Mouse (Mus musculus) liver, embryonic 12.5 days (tissue): ENCODE results near the gene Foxn3. TPM values are rescaled to one million over a fixed set of nuclear protein-coding genes. Genes with fewer than 3 reads are reported as not detected.

ENCODE experiments used
- ATAC-seq: fragments of 200-750 bp; cut with Nextera tagmentation; 2 replicates; pipeline ENCODE4 v1.8.0; 2017; ENCODE audit warnings: moderate number of reproducible peaks, mild to moderate bottlenecking, moderate library complexity
- H3K27ac ChIP-seq: fragments of 300-500 bp; sonication (generic); 2 replicates; pipeline ENCODE4 v1.5.1; 2016; ENCODE audit warnings: mild to moderate bottlenecking
- H3K27me3 ChIP-seq: fragments of 300-500 bp; sonication (generic); replicated peaks from 2 replicates; pipeline ENCODE4 v1.6.1; 2016; ENCODE audit warnings: mild to moderate bottlenecking, moderate library complexity
- H3K36me3 ChIP-seq: fragments of 300-500 bp; sonication (generic); 2 replicates; pipeline ENCODE4 v1.6.1; 2016; ENCODE audit warnings: mild to moderate bottlenecking, moderate library complexity
- H3K4me1 ChIP-seq: fragments of 300-500 bp; sonication (generic); 2 replicates; pipeline ENCODE4 v1.6.1; 2016
- H3K4me2 ChIP-seq: fragments of 300-500 bp; sonication (generic); 2 replicates; pipeline ENCODE4 v1.6.1; 2016; ENCODE audit warnings: mild to moderate bottlenecking, moderate library complexity
- H3K4me3 ChIP-seq: fragments of 300-500 bp; sonication (generic); 2 replicates; pipeline ENCODE4 v1.5.1; 2016; ENCODE audit warnings: mild to moderate bottlenecking, moderate library complexity
- H3K9ac ChIP-seq: fragments of 300-500 bp; sonication (generic); 2 replicates; pipeline ENCODE4 v1.6.1; 2016; ENCODE audit warnings: mild to moderate bottlenecking, moderate library complexity
- H3K9me3 ChIP-seq: fragments of 300-500 bp; sonication (generic); replicated peaks from 2 replicates; pipeline ENCODE4 v1.6.1; 2016; ENCODE audit warnings: mild to moderate bottlenecking, moderate library complexity
- WGBS: fragments of 180-500 bp; shearing (Covaris S2); methylation state at CpG from one replicate; pipeline ENCODE4 v1.1.7; 2016; ENCODE audit not compliant: insufficient replicate concordance; 5-methylcytosine and 5-hydroxymethylcytosine counted together
- polyA plus RNA-seq: library from polyadenylated mRNA; unstranded; fragments of >200 nt; fragmentation: Nextera tagmentation; extraction: Ambion mirVana; gene quantifications from 2 replicates; pipeline ENCODE4 v1.2.1, GENCODE M21; 2016

The Foxn3 gene
- polyA plus RNA-seq, 1 experiment from 2014 or later = 25.8 TPM

DNA sequence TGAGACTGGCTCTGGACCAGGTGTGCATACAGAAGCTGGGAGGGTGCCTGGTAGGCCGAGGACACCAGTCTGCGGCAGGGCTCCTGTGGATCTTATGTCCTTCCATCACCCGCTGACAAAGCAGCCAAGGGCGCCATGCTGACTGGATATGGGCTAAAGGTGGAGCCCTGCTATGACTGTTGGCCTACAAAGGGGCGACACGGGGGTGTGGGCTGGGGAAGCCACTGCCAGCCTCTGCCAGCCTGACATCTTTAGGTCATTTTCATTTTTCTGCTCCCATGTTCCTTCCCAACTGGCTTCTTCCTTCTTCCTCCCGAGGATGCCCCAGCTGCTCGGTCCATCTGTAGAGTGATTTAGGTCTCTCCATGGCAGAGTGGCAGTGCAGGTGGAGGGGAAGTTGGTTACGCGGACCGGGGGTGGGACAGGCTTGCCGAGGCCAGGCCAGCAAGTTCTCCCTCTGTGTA, 232.5 kb downstream of the Foxn3 start:
- no peaks in the 10 kb centered on the region for H3K36me3 ChIP-seq
- 65% methylated on average over 12 of the region's 12 CpGs for WGBS
- peak overlapping the region; percentile 19; the same call in 1 of the 2 replicates for H3K27ac ChIP-seq
- H3K4me3 ChIP-seq = no peak overlapping the region
- H3K9me3 ChIP-seq = no peaks in the 10 kb centered on the region
- 0 out of 2 replicates have a peak overlapping the region, but pooled peaks have one; percentile 15 for H3K9ac ChIP-seq
- H3K4me2 ChIP-seq = peak overlapping the region; percentile 55
- ATAC-seq = no peak
- H3K27me3 ChIP-seq = no peaks in the 10 kb centered on the region
- peaks cover 65% of the 10 kb centered on the region for H3K4me1 ChIP-seq

DNA sequence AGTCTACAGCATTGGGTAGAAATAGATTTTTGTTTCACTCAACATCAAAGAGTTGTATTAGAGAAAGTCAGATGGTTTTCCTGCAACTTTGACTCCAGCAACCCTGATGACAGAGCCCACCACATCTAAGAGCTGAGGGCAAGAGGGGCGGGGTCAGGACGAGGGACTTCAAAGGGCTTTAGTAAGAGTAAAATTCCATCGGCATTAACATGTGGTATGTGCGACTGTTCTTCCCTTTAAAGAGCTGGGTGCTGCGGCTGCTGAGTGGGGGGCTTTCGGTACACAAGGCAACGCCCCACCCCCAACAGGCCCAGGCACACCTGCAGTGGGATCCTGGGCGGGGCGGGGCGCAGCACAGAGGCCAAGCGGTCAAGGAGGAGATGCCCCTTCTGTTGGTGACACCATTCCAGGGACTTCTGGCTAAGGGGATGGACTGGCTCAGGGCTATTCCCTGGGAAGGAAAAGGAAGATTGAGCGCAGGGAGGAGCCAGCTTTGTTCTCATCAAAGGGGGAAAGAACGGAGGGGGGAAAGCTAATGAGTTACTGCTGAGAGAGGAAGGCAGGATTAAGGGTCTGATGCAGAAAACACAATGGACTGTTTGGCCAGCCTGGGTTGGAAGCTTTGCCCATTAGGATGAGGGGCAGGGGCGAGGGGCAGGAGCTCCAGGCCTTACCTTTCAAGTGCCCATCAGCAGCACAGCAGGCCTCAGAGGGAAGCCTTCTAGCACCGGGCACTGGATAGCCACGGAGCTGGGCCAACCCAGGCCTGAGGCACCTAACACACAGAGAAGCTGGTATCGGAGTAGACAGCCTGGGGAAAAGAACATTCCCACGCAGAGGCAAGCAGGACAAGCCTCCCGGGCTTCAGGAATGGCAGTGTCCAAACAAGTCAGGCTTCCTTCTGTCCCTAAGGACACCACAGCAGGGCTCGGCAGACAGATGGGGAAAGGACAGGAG, 233.8 kb downstream of the Foxn3 start:
- Histone ChIP-seq H3K4me2 (no peak overlapping the region), H3K4me1 (peaks cover 66% of the 10 kb centered on the region), H3K4me3 (no peak overlapping the region), H3K9me3 (no peaks in the 10 kb centered on the region), H3K36me3 (no peaks in the 10 kb centered on the region), H3K9ac (no peak overlapping the region), H3K27me3 (no peaks in the 10 kb centered on the region), H3K27ac (no peak overlapping the region)
- 65% methylated on average over 20 of the region's 20 CpGs for WGBS
- no peak for ATAC-seq

DNA sequence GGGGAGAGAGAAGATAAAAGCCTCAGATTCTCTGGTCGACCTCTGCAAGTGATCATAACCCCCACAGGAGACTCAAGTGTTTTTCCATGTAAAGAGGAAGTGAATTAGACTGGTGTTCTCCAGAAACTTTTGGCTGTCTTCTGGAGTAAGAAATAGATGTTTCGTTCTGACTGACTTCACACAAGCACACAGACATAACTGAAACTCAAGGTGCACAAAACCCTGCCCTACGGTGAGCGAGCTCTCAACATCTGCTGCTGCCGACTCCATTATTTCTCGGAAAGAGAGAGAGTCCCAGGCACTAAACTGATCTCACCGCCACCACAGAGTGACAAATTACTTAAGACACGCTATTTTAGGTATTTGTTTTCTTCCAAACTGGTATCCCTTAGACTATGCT, 237.2 kb downstream of the Foxn3 start:
- WGBS = 54% methylated on average over 8 of the region's 8 CpGs
- Histone ChIP-seq H3K9me3 (no peaks in the 10 kb centered on the region), H3K4me2 (no peak overlapping the region), H3K4me3 (no peak overlapping the region), H3K36me3 (no peaks in the 10 kb centered on the region), H3K9ac (no peak overlapping the region), H3K27me3 (no peaks in the 10 kb centered on the region), H3K4me1 (peaks cover 65% of the 10 kb centered on the region), H3K27ac (no peak overlapping the region)
- ATAC-seq = no peak

DNA sequence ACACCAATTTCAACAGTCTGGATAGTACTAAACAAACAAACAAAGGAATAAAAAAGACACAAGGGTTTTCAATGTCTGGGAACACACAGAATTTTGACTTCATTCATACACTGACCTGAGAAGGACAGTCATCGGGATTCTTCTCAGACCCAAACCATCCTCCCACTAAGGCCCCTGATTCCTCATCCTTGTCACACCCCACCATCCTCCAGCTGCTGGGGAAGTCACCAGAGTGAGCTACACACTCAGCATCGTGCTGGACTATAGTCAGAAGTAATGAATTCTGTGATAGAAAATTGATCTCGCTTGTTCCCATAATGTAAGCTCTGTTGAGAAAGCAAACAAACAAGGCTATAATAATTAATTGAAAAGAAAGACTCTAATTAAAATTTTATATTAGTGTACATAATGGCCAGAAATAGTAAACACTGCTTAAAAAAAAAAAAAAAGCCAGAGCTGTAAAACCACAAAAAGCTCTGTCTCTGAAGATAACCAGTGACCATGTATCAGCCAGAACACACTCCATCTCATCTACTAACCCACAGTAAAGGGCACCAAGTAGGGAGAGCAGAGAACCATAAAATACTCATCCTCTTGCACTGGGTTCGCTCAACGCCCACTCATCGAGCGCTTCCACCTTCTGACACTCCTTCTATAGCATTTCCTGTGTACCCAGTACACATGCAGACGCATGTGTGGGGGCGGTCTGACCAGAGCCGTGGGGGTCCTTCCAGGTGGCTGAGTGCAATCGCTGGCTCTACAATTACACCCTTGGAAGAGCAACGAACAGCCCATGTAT, 241.6 kb downstream of the Foxn3 start:
- Histone ChIP-seq H3K27ac (peak overlapping the region; percentile 68), H3K9ac (no peak overlapping the region), H3K9me3 (no peaks in the 10 kb centered on the region), H3K4me1 (peaks cover 53% of the 10 kb centered on the region), H3K36me3 (no peaks in the 10 kb centered on the region), H3K4me3 (0 out of 2 replicates have a peak overlapping the region, but pooled peaks have one; percentile 1), H3K27me3 (no peaks in the 10 kb centered on the region), H3K4me2 (peak overlapping the region; percentile 59)
- ATAC-seq = peak; percentile 87
- WGBS = 24% methylated on average over 12 of the region's 12 CpGs

DNA sequence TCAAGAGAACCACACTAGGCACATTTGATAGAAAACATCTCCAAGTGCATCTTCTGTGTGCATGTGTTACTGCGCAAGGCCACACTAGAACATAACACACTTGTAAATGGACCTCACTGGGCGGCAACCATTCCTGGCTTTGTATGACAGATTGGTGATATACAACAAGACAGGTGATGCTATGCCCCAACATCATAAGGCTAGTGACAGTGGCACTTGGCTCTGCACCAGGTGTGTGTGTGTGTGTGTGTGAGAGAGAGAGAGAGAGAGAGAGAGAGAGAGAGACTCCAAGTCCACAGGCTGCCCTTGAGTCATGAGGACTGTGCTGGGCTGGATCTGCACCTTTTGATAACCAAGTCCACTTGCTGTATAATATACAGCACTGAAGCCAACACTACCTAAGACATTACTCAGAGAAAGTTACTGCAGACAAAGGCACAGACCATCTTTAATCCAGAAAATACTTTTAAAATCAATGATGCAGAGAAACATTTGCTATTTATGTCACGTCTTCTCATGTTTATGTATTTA, 242.4 kb downstream of the Foxn3 start:
- ATAC-seq = peak; percentile 58
- WGBS = 85% methylated on average over 3 of the region's 3 CpGs
- peak overlapping the region; percentile 59 for H3K4me2 ChIP-seq

DNA sequence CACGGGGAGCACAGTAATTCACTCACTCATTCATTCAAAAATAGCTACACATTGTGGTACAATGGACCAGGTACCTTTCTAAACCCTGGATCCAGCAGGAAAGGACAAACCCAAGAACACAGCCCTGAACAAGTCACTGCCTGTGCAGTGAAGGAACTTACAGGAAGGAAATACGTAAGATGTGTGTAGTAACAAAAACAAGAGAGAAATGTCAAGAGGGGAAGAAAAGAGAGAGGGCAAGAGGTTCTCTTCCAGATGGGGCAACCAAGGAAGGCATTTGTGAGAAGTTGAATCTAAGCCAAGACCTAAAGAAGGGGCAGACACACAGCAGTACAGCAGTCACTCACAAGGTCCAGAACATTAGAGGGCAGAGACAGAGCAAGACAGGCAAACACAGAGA, 243.5 kb downstream of the Foxn3 start:
- no peaks in the 10 kb centered on the region for H3K27me3 ChIP-seq
- H3K9ac ChIP-seq = no peak overlapping the region
- no peak overlapping the region for H3K4me3 ChIP-seq
- ATAC-seq = no peak
- H3K4me1 ChIP-seq = peaks cover 54% of the 10 kb centered on the region
- 78% methylated on average over 2 of the region's 2 CpGs for WGBS
- H3K36me3 ChIP-seq = no peaks in the 10 kb centered on the region
- no peak overlapping the region for H3K27ac ChIP-seq
- no peak overlapping the region for H3K4me2 ChIP-seq
- no peaks in the 10 kb centered on the region for H3K9me3 ChIP-seq

More for the DNA sequence above, 242.4 kb downstream of the Foxn3 start:
- Histone ChIP-seq H3K4me3 (no peak overlapping the region), H3K27me3 (no peaks in the 10 kb centered on the region), H3K9ac (no peak overlapping the region), H3K4me1 (peaks cover 47% of the 10 kb centered on the region), H3K9me3 (no peaks in the 10 kb centered on the region), H3K27ac (no peak overlapping the region), H3K36me3 (no peaks in the 10 kb centered on the region)

DNA sequence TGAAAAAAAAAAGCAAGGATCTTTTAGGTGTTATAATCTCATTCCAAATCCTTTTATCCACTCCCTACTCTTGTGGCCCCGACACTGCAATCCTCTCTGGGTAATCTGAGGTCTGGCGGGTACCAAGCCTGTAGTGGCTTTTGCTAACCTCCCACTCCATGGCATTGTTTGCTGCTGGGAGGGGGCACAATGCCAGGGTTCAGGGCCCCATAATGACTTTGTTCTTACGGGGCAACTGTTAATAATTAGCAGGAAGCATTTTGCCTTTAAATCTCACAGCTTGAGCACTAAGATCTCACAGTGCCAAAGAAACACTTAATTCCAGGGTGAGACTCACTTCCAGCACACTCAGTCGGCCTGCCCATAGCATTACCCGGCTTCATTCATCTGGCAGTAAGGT, 244.2 kb downstream of the Foxn3 start:
- H3K4me3 ChIP-seq = no peak overlapping the region
- H3K36me3 ChIP-seq = no peaks in the 10 kb centered on the region
- H3K9me3 ChIP-seq = no peaks in the 10 kb centered on the region
- H3K4me1 ChIP-seq = peaks cover 61% of the 10 kb centered on the region
- no peak overlapping the region for H3K4me2 ChIP-seq
- 81% methylated on average over 5 of the region's 5 CpGs for WGBS
- no peak overlapping the region for H3K27ac ChIP-seq
- no peak for ATAC-seq
- H3K27me3 ChIP-seq = no peaks in the 10 kb centered on the region
- H3K9ac ChIP-seq = no peak overlapping the region

DNA sequence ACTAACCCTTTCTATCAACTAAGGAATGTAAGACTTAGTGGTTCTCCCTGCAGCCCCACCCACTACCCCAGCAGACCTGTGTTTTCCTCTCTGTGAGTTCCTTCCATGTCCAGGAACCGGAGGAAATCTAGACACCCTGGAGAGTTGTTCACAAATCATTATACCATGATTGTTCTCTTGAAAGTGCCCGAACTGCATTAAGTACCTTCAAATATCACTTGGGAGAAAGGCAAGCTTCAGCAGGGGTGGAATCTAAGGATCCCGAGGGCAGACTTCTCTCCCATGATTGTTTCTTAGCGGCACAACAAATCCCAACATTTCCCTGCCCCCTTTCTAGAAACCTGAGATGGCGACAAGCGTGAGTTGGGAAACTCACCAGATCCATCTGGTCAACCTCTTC, 247.5 kb downstream of the Foxn3 start:
- Histone ChIP-seq H3K4me3 (no peak overlapping the region), H3K27me3 (no peaks in the 10 kb centered on the region), H3K9ac (no peak overlapping the region), H3K36me3 (no peaks in the 10 kb centered on the region), H3K4me2 (no peak overlapping the region), H3K4me1 (peaks cover 36% of the 10 kb centered on the region), H3K9me3 (no peaks in the 10 kb centered on the region), H3K27ac (no peak overlapping the region)
- no peak for ATAC-seq
- 86% methylated on average over 6 of the region's 6 CpGs for WGBS

DNA sequence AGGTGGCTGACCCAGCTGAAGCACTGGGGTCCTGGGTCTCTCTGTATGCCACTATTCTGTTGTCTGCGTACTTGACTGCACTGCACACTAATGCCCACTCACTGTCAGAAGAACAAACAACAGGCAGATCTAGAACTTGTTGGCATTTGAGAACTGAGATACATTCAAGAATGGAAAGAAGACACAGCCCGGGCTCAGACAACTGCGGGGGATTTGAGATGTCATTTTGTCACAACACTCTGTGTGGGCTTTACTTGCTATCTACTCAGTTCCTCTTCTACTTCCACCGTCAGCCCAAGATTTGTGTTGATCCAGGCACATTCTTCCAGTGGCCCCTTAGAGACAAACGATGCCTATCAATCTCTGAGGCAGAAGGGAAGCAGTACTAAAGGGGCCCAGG, 248.6 kb downstream of the Foxn3 start:
- Histone ChIP-seq H3K36me3 (no peaks in the 10 kb centered on the region), H3K4me1 (peaks cover 32% of the 10 kb centered on the region), H3K27ac (no peak overlapping the region), H3K9ac (no peak overlapping the region), H3K4me3 (no peak overlapping the region), H3K4me2 (no peak overlapping the region), H3K9me3 (no peaks in the 10 kb centered on the region), H3K27me3 (no peaks in the 10 kb centered on the region)
- no peak for ATAC-seq
- WGBS = 40% methylated on average over 5 of the region's 5 CpGs

DNA sequence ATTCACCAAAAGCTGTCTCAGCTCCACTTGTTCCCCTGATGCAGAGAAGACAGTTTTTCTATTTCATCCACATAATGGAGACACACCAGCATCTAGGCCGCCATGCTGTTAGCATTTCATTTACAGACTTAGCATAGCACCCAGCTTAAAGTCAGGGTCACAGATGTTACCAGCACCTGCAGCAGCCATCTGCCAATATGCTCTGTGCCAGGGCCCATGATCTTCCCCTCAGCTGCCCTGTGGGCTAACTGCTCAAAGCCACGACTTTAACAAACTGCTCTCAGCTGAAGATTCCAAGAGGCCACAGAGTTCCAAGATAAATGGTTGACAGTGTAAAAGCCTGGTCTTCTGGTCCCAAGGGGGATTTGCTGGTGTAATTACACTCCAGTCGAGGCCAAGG, 252.1 kb downstream of the Foxn3 start:
- H3K4me1 ChIP-seq = peaks cover 37% of the 10 kb centered on the region
- H3K4me3 ChIP-seq = no peak overlapping the region
- H3K27ac ChIP-seq = no peak overlapping the region
- no peak overlapping the region for H3K9ac ChIP-seq
- WGBS = 53% methylated on average over 3 of the region's 3 CpGs
- no peaks in the 10 kb centered on the region for H3K36me3 ChIP-seq
- no peak for ATAC-seq
- no peaks in the 10 kb centered on the region for H3K27me3 ChIP-seq
- H3K9me3 ChIP-seq = no peaks in the 10 kb centered on the region
- no peak overlapping the region for H3K4me2 ChIP-seq

DNA sequence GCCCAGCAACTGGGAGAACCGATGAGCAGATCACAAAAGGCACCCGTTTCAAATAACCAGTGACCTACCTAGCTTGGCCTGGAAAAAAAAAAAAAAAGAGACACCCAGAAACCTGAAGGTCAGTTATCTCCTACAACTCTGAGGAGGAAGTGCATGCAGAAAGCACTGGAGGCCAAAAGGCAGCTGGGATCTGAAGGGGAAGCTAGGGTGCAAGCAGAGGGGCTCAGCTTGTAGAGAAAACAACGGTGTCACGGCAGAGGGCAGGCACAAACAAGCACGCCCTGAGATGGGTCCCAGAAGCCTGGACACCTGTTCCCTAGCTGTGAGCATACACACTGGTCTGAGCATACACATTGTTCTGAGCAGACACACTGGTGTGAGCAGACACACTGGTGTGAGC, 253.4 kb downstream of the Foxn3 start:
- H3K4me3 ChIP-seq = no peak overlapping the region
- H3K9me3 ChIP-seq = no peaks in the 10 kb centered on the region
- no peaks in the 10 kb centered on the region for H3K36me3 ChIP-seq
- H3K27me3 ChIP-seq = no peaks in the 10 kb centered on the region
- 47% methylated on average over 5 of the region's 5 CpGs for WGBS
- peaks cover 33% of the 10 kb centered on the region for H3K4me1 ChIP-seq
- no peak for ATAC-seq
- H3K9ac ChIP-seq = no peak overlapping the region
- no peak overlapping the region for H3K4me2 ChIP-seq
- H3K27ac ChIP-seq = no peak overlapping the region
